Mouse (Mus musculus) kidney, embryonic 15.5 days (tissue): Measurements from ENCODE around the gene 2310022B05Rik. TPM values are rescaled to one million over a fixed set of nuclear protein-coding genes. Genes with fewer than 3 reads are reported as not detected.

ENCODE experiments used
- polyA plus RNA-seq: library from polyadenylated mRNA; unstranded; fragments of >200 nt; fragmentation: Nextera tagmentation; extraction: Ambion mirVana; gene quantifications from 2 replicates; pipeline ENCODE4 v1.2.1, GENCODE M21; 2015

The 2310022B05Rik gene
- polyA plus RNA-seq, 1 experiment from 2014 or later: 32.3 TPM

Other genes with a start within 250 kb of the 2310022B05Rik start
- gene Pgbd5, start 223.7 kb downstream of the 2310022B05Rik start, polyA plus RNA-seq: 0.75 and 0.93 TPM in 2 replicates
- 35.6 and 36.4 TPM in 2 replicates for gene Cog2, start 142.6 kb downstream of the 2310022B05Rik start, polyA plus RNA-seq
- 1.9 and 3.2 TPM in 2 replicates for gene Agt, start 93.7 kb downstream of the 2310022B05Rik start, polyA plus RNA-seq
- 0.08 and 0.31 TPM in 2 replicates for gene Capn9, start 87.3 kb downstream of the 2310022B05Rik start, polyA plus RNA-seq
- 46.7 and 47.0 TPM in 2 replicates for gene Ttc13, start 58.6 kb upstream of the 2310022B05Rik start, polyA plus RNA-seq
- 25.2 and 28.1 TPM in 2 replicates for gene Arv1, start 58.8 kb upstream of the 2310022B05Rik start, polyA plus RNA-seq
- gene Fam89a, start 88.5 kb upstream of the 2310022B05Rik start, polyA plus RNA-seq: 4.9 TPM in 2 replicates
- gene Trim67, start 129.7 kb upstream of the 2310022B05Rik start, polyA plus RNA-seq: 0.10 and 0.36 TPM in 2 replicates
- gene Gnpat, start 199.7 kb upstream of the 2310022B05Rik start, polyA plus RNA-seq: 101 and 114 TPM in 2 replicates
- 52.7 and 53.3 TPM in 2 replicates for gene 2810004N23Rik, start 199.8 kb upstream of the 2310022B05Rik start, polyA plus RNA-seq
- gene Exoc8, start 234.3 kb upstream of the 2310022B05Rik start, polyA plus RNA-seq: 7.6 and 9.0 TPM in 2 replicates
- gene Sprtn, start 234.5 kb upstream of the 2310022B05Rik start, polyA plus RNA-seq: 9.7 and 10.2 TPM in 2 replicates